Mouse (Mus musculus): ENCODE measurements around the gene Gm5134. TPM values are rescaled to one million over a fixed set of nuclear protein-coding genes. Genes with fewer than 3 reads are reported as not detected.

Gm5134 gene
- polyA plus RNA-seq, 1 experiment from 2014 or later = not detected

DNA sequence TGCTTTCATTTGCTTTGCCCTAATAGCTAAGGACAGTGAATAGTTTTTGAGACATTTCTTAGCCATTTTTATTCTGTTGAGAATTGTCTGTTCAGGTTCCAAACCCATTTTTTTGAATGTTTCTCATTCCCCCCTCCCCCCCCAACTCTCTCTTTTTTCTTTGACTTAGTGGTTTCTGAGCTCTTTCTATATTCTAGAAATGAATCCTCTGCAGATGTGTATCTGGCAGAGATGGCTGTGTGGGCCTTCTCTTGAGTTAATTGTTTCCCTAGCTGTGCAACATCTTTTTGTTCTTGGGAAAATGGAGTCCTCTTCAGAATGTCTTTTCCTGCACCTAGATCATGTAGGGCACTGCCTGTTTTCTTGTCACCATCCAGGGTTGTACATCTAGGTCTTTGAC, 81.0 kb downstream of the Gm5134 start:
- Histone ChIP-seq H3K4me2 (ENCODE audit: low read depth, low read length) (no peak overlapping the region), H3K36me3 (replicated peaks; ENCODE audit: control insufficient read depth, insufficient read depth, low read depth, low read length) (peaks cover 11% of the 10 kb centered on the region), H3K4me1 (ENCODE audit: control insufficient read depth, insufficient read depth, low read length) (no peaks in the 10 kb centered on the region), H3K27me3 (ENCODE audit: control insufficient read depth, insufficient read depth, low read length) (no peaks in the 10 kb centered on the region), H3K4me3 (ENCODE audit: low read depth, low read length) (no peak overlapping the region), H3K27ac (replicated peaks; ENCODE audit: low read depth, low read length) (no peak overlapping the region), H3K9me3 (replicated peaks; ENCODE audit: control insufficient read depth, low read length) (no peaks in the 10 kb centered on the region), H3K9ac (replicated peaks; ENCODE audit: low read length) (no peak overlapping the region)
- no peak for DNase-seq (ENCODE audit: low spot score)
- no peak for ATAC-seq (replicated peaks; ENCODE audit: insufficient number of reproducible peaks, low FRiP score, low TSS enrichment, low read depth)

DNA sequence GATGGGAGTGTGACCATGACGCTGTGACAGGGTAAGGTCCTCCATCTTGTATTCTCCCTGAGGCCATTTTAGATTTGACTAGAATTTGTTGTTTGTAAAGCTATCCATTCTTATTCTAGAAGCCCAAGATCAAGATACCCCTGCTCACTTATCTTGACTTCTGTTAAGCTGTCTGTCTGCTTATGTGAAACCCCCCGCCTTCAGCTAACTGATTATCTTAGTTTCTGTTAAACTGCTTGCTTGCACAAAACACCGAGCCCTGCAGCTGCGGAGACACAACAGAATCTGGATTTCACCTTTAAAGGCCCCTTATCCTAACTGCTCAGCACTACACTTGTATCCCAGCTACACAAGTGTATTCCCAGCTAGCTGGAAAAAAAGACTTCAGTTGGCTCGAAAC, 82.6 kb downstream of the Gm5134 start:
- ATAC-seq (replicated peaks; ENCODE audit: insufficient number of reproducible peaks, low FRiP score, low TSS enrichment, low read depth) (no peak), DNase-seq (ENCODE audit: low spot score) (no peak)
- H3K36me3 ChIP-seq (replicated peaks; ENCODE audit: control insufficient read depth, insufficient read depth, low read depth, low read length) = peaks cover 14% of the 10 kb centered on the region
- H3K9me3 ChIP-seq (replicated peaks; ENCODE audit: control insufficient read depth, low read length) = no peaks in the 10 kb centered on the region
- WGBS = 96% methylated on average over 5 of the region's 5 CpGs
- H3K27me3 ChIP-seq (ENCODE audit: control insufficient read depth, insufficient read depth, low read length) = no peaks in the 10 kb centered on the region
- no peak overlapping the region for H3K9ac ChIP-seq (replicated peaks; ENCODE audit: low read length)
- no peak overlapping the region for H3K27ac ChIP-seq (replicated peaks; ENCODE audit: low read depth, low read length)
- no peak overlapping the region for H3K4me2 ChIP-seq (ENCODE audit: low read depth, low read length)
- no peaks in the 10 kb centered on the region for H3K4me1 ChIP-seq (ENCODE audit: control insufficient read depth, insufficient read depth, low read length)
- H3K4me3 ChIP-seq (ENCODE audit: low read depth, low read length) = no peak overlapping the region

DNA sequence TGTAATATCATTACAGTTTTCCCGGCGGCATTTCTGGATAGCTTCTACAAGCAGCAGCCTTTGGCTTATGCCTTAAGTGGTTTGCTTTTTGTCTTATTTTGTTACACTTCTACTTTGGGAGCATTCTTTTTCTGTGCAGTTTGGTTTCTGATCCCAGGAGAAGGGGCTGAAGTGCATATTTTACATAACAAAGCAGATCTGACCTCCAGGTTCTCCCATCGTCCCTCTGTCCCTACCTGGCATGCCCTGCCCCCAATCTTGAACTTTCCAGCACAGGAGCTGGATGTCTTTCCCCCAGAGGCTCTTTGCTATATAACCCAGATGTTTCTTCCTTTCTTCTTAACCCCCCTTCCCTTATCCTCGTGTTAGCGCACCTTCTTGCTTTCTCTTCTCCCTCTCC, 91.0 kb downstream of the Gm5134 start:
- H3K4me1 ChIP-seq (ENCODE audit: control insufficient read depth, insufficient read depth, low read length) = no peaks in the 10 kb centered on the region
- H3K27ac ChIP-seq (replicated peaks; ENCODE audit: low read depth, low read length) = no peak overlapping the region
- WGBS = 34% methylated on average over 5 of the region's 5 CpGs
- H3K4me3 ChIP-seq (ENCODE audit: low read depth, low read length) = no peak overlapping the region
- no peaks in the 10 kb centered on the region for H3K27me3 ChIP-seq (ENCODE audit: control insufficient read depth, insufficient read depth, low read length)
- no peak overlapping the region for H3K4me2 ChIP-seq (ENCODE audit: low read depth, low read length)
- H3K9me3 ChIP-seq (replicated peaks; ENCODE audit: control insufficient read depth, low read length) = no peaks in the 10 kb centered on the region
- H3K9ac ChIP-seq (replicated peaks; ENCODE audit: low read length) = no peak overlapping the region
- ATAC-seq (replicated peaks; ENCODE audit: insufficient number of reproducible peaks, low FRiP score, low TSS enrichment, low read depth) (no peak), DNase-seq (ENCODE audit: low spot score) (no peak)
- H3K36me3 ChIP-seq (replicated peaks; ENCODE audit: control insufficient read depth, insufficient read depth, low read depth, low read length) = peaks cover 2% of the 10 kb centered on the region; the same call in 1 of the 2 replicates

- no peak overlapping the region for H3K4me3 ChIP-seq (ENCODE audit: low read depth, low read length)
- H3K27me3 ChIP-seq (ENCODE audit: control insufficient read depth, insufficient read depth, low read length) = no peaks in the 10 kb centered on the region
- H3K9ac ChIP-seq (replicated peaks; ENCODE audit: low read length) = no peak overlapping the region
- DNase-seq (ENCODE audit: low spot score) = no peak
- H3K4me1 ChIP-seq (ENCODE audit: control insufficient read depth, insufficient read depth, low read length) = no peaks in the 10 kb centered on the region
- no peak overlapping the region for H3K27ac ChIP-seq (replicated peaks; ENCODE audit: low read depth, low read length)
- H3K4me2 ChIP-seq (ENCODE audit: low read depth, low read length) = no peak overlapping the region
- no peaks in the 10 kb centered on the region for H3K9me3 ChIP-seq (replicated peaks; ENCODE audit: control insufficient read depth, low read length)
- H3K36me3 ChIP-seq (replicated peaks; ENCODE audit: control insufficient read depth, insufficient read depth, low read depth, low read length) = no peaks in the 10 kb centered on the region
- WGBS = 65% methylated on average over 1 of the region's 1 CpGs
- ATAC-seq (replicated peaks; ENCODE audit: insufficient number of reproducible peaks, low FRiP score, low TSS enrichment, low read depth) = no peak
Observed at GRCm38 (mm10) chr10:76046754-76047153, 92.4 kb downstream of the Gm5134 start.

DNA sequence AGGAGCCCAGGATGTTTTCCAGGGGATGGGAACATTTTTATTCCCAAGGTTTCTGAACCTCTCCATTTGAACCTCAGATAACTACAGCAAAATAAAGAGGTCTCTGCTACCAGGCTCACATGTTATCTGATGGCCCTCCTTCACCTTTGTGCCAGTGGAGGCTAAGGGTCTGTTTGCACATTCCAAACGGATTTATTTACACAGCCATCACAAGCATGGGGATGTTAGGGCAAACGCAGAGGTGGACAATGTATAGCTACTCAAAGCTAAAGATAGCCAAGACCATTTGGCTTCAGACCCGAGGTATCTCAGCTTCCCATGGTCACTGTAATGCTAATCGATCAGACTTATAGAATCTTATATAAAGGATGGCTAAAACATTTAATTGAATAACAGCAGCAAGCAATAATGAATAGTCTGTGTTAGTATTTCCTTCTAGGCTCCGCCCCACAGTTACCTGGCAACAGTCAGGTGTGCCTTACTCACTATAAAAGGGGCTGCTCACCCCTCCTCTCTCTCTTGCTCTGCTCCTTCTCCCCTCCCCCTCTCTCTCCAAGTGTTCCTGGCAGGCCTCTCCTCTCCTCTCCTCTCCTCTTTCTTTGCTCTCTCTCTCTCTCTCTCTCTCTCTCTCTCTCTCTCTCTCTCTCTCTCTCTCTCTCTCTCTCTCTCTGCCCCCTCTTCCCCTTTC, 93.0 kb downstream of the Gm5134 start:
- DNase-seq (ENCODE audit: low spot score) (no peak), ATAC-seq (replicated peaks; ENCODE audit: insufficient number of reproducible peaks, low FRiP score, low TSS enrichment, low read depth) (no peak)
- WGBS = 47% methylated on average over 5 of the region's 5 CpGs
- no peaks in the 10 kb centered on the region for H3K36me3 ChIP-seq (replicated peaks; ENCODE audit: control insufficient read depth, insufficient read depth, low read depth, low read length)
- no peak overlapping the region for H3K27ac ChIP-seq (replicated peaks; ENCODE audit: low read depth, low read length)
- H3K9ac ChIP-seq (replicated peaks; ENCODE audit: low read length) = no peak overlapping the region
- H3K4me2 ChIP-seq (ENCODE audit: low read depth, low read length) = no peak overlapping the region
- no peaks in the 10 kb centered on the region for H3K9me3 ChIP-seq (replicated peaks; ENCODE audit: control insufficient read depth, low read length)
- H3K4me3 ChIP-seq (ENCODE audit: low read depth, low read length) = no peak overlapping the region
- H3K4me1 ChIP-seq (ENCODE audit: control insufficient read depth, insufficient read depth, low read length) = no peaks in the 10 kb centered on the region
- no peaks in the 10 kb centered on the region for H3K27me3 ChIP-seq (ENCODE audit: control insufficient read depth, insufficient read depth, low read length)

- whole genome bisulfite sequencing = 30% methylated on average over 6 of the region's 6 CpGs
- H3K4me1 ChIP-seq (ENCODE audit: control insufficient read depth, insufficient read depth, low read length) = no peaks in the 10 kb centered on the region
- H3K4me2 ChIP-seq (ENCODE audit: low read depth, low read length) = no peak overlapping the region
- H3K9me3 ChIP-seq (replicated peaks; ENCODE audit: control insufficient read depth, low read length) = no peaks in the 10 kb centered on the region
- H3K36me3 ChIP-seq (replicated peaks; ENCODE audit: control insufficient read depth, insufficient read depth, low read depth, low read length) = no peaks in the 10 kb centered on the region
- no peak for DNase-seq (ENCODE audit: low spot score)
- H3K27ac ChIP-seq (replicated peaks; ENCODE audit: low read depth, low read length) = no peak overlapping the region
- no peak overlapping the region for H3K9ac ChIP-seq (replicated peaks; ENCODE audit: low read length)
- no peak overlapping the region for H3K4me3 ChIP-seq (ENCODE audit: low read depth, low read length)
- no peaks in the 10 kb centered on the region for H3K27me3 ChIP-seq (ENCODE audit: control insufficient read depth, insufficient read depth, low read length)
- ATAC-seq (replicated peaks; ENCODE audit: insufficient number of reproducible peaks, low FRiP score, low TSS enrichment, low read depth) = no peak
Observed at GRCm38 (mm10) chr10:76048967-76049366, 94.7 kb downstream of the Gm5134 start.

DNA sequence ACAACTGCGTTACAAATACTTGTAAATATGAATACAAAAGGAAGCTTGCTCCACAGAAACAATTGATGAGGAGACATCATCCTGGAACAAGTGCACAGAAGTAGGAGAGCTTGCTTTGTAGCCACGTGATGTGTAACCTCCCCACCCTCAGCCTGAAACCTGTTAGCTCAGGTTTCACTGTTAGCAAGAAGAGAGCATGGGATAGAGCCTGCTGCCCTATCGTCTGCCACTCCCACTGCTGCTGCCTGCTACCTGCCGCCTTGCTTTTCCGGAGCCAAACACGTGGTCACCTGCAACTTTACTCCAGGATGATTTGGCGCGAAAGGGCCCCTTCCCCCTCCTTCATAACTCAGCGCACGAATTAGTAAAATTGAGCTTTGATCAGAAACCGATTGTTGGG, 97.5 kb downstream of the Gm5134 start:
- no peak overlapping the region for H3K4me3 ChIP-seq (ENCODE audit: low read depth, low read length)
- no peaks in the 10 kb centered on the region for H3K4me1 ChIP-seq (ENCODE audit: control insufficient read depth, insufficient read depth, low read length)
- no peak overlapping the region for H3K4me2 ChIP-seq (ENCODE audit: low read depth, low read length)
- ATAC-seq (replicated peaks; ENCODE audit: insufficient number of reproducible peaks, low FRiP score, low TSS enrichment, low read depth) (no peak), DNase-seq (ENCODE audit: low spot score) (no peak)
- no peaks in the 10 kb centered on the region for H3K9me3 ChIP-seq (replicated peaks; ENCODE audit: control insufficient read depth, low read length)
- H3K27ac ChIP-seq (replicated peaks; ENCODE audit: low read depth, low read length) = no peak overlapping the region
- 69% methylated on average over 11 of the region's 11 CpGs for WGBS
- H3K27me3 ChIP-seq (ENCODE audit: control insufficient read depth, insufficient read depth, low read length) = no peaks in the 10 kb centered on the region
- H3K36me3 ChIP-seq (replicated peaks; ENCODE audit: control insufficient read depth, insufficient read depth, low read depth, low read length) = no peaks in the 10 kb centered on the region
- no peak overlapping the region for H3K9ac ChIP-seq (replicated peaks; ENCODE audit: low read length)
